Mouse (Mus musculus) skeletal muscle tissue, adult 2 months (tissue): ENCODE data around the gene Mbd6.
A peak's percentile ranks its signal among the peaks of the same experiment; 100 is the strongest.
"Not testable (repeated sequence)": the region's sequence is repeated elsewhere in the genome, so short reads cannot be mapped to it uniquely, and the experiment has no call there.

Experiments
- DNase-seq: peaks from one replicate; pipeline ENCODE4 v3.0.0-alpha.2; 2012; ENCODE audit warnings: low read depth, low spot score

Gene Mbd6

GRCm38 (mm10) chr10:127288800-127289572 is at the start of gene Mbd6:
Gene Mbd6, minus strand, starts transcription at chr10:127289018.
- peak; percentile 95 for DNase-seq

- DNase-seq: no peak
These were observed 48.8 kb upstream of the Mbd6 start for GRCm38 (mm10) chr10:127337536-127338099.

- no peak for DNase-seq
These were observed 48.1 kb upstream of the Mbd6 start for GRCm38 (mm10) chr10:127336952-127337351.

- no peak for DNase-seq
These were observed 46.5 kb upstream of the Mbd6 start for GRCm38 (mm10) chr10:127335271-127335670.

- no peak for DNase-seq
These were observed 44.3 kb upstream of the Mbd6 start for GRCm38 (mm10) chr10:127333152-127333551.

- no peak for DNase-seq
These were observed 43.5 kb upstream of the Mbd6 start for GRCm38 (mm10) chr10:127332211-127332874.

GRCm38 (mm10) chr10:127330212-127330611 is 41.4 kb upstream of the Mbd6 start:
- DNase-seq: no peak

- no peak for DNase-seq
These were observed 38.8 kb upstream of the Mbd6 start for GRCm38 (mm10) chr10:127327461-127328145.

- DNase-seq: peak; percentile 29
These were observed 38.0 kb upstream of the Mbd6 start for GRCm38 (mm10) chr10:127326828-127327227.

- DNase-seq: no peak
These were observed 37.4 kb upstream of the Mbd6 start for GRCm38 (mm10) chr10:127326017-127326801.

GRCm38 (mm10) chr10:127325454-127326016 is 36.7 kb upstream of the Mbd6 start:
- no peak for DNase-seq

GRCm38 (mm10) chr10:127324495-127324894 is 35.7 kb upstream of the Mbd6 start:
- no peak for DNase-seq

GRCm38 (mm10) chr10:127323131-127323855 is 34.5 kb upstream of the Mbd6 start:
- DNase-seq: no peak

GRCm38 (mm10) chr10:127322669-127323068 is 33.9 kb upstream of the Mbd6 start:
- DNase-seq: no peak

GRCm38 (mm10) chr10:127322178-127322577 is 33.4 kb upstream of the Mbd6 start:
- DNase-seq: no peak

GRCm38 (mm10) chr10:127321621-127322020 is 32.8 kb upstream of the Mbd6 start, which contains the start of gene Arhgap9:
Gene Arhgap9, plus strand, starts transcription at chr10:127321964.
- no peak for DNase-seq

GRCm38 (mm10) chr10:127319969-127320368 is 31.2 kb upstream of the Mbd6 start:
- no peak for DNase-seq

- DNase-seq: no peak
These were observed 29.2 kb upstream of the Mbd6 start for GRCm38 (mm10) chr10:127318009-127318408.

GRCm38 (mm10) chr10:127317277-127317676 is 28.5 kb upstream of the Mbd6 start:
- no peak for DNase-seq

GRCm38 (mm10) chr10:127314950-127315349 is 26.1 kb upstream of the Mbd6 start:
- DNase-seq: not testable (repeated sequence)
